Comparison of ENCODE assay signal across 8 mouse cellular contexts in the genomic region with DNA sequence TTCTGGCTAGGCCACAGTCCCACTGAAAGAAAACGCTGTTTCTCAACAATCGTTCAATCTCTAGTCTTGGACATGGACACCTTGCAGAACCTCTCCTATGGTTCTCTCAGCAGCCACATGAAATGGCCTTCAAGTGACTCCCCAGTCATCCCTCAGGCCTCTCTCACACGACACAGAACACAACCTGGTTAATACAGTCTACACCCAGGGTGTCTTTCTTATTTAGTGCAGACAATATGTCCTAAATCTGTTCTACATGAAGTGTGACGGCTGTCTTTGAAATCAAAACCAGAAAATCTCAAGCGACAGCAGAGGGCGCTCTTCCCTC.
A peak's percentile ranks its signal among the peaks of the same experiment; 100 is the strongest.
DNase-seq lines count a peak whose midpoint lies in the region; ATAC-seq and TF ChIP-seq lines count a peak whose summit lies in the region.

No protein-coding gene starts in this region.

- peaks cover 4% of the 10 kb centered on the region; the same call in 1 of the 2 replicates for H3K4me1 ChIP-seq in embryonic facial prominence, embryonic 14.5 days (ENCODE audit: control insufficient read depth, insufficient read depth, low read length)
- no peaks in the 10 kb centered on the region for H3K4me1 ChIP-seq in limb, embryonic 12.5 days (replicated peaks)

- ATAC-seq in Patski, result no peak
- 0 out of 2 replicates have a peak, but pooled peaks have one; percentile 3 for ATAC-seq in embryonic facial prominence, embryonic 14.5 days (ENCODE audit: low read depth)
- peak; percentile 42; the same call in 1 of the 2 replicates for ATAC-seq in limb, embryonic 12.5 days (ENCODE audit: insufficient number of reproducible peaks, insufficient read depth, low FRiP score, low TSS enrichment, low read depth)
- no peak for ATAC-seq in erythroid progenitor cell, adult 5-6 weeks (replicated peaks; ENCODE audit: low FRiP score, poor library complexity, severe bottlenecking)

- WGBS in embryonic facial prominence, embryonic 14.5 days, result 30% methylated on average over 6 of the region's 6 CpGs
- WGBS in limb, embryonic 12.5 days, result 35% methylated on average over 6 of the region's 6 CpGs

- H3K9me3 ChIP-seq in embryonic facial prominence, embryonic 14.5 days (ENCODE audit: control insufficient read depth, low read length), result no peaks in the 10 kb centered on the region
- H3K9me3 ChIP-seq in limb, embryonic 12.5 days, result no peaks in the 10 kb centered on the region

- in situ Hi-C loops in Patski (cut with MboI; ENCODE audit: low pct_unique_long_range_greater_than_20kb), result loop anchor here (10.0 kb wide), 2 partner anchors 444 to 574 kb away; no protein-coding TSS in a partner anchor

- no peak overlapping the region; the same call in 1 of the 2 replicates for H3K27ac ChIP-seq in embryonic facial prominence, embryonic 14.5 days (replicated peaks; ENCODE audit: low read depth, low read length)
- H3K27ac ChIP-seq in limb, embryonic 12.5 days, result no peak overlapping the region

- peak; percentile 73 for DNase-seq in left cerebral cortex, postnatal 4 days
- no peak for DNase-seq in left cerebral cortex, postnatal 25 days (ENCODE audit: low spot score in 2 of 2)
- DNase-seq in Patski (ENCODE audit: low read depth, low spot score), result no peak
- no peak for DNase-seq in embryonic facial prominence, embryonic 14.5 days (ENCODE audit: low spot score)
- DNase-seq in naive thymus-derived CD4-positive, alpha-beta T cell, adult 2 months (ENCODE audit: low read depth), result peak; percentile 84
- DNase-seq in ovary, postnatal 36 days (ENCODE audit: low spot score), result no peak

- POLR2A ChIA-PET in Patski (lab: Charles Lee), result interaction anchor here (1.4 kb wide), 1 partner anchor 573 kb away, joined by 6 read pairs; no protein-coding TSS in a partner anchor

- CTCF ChIA-PET in Patski (lab: Charles Lee), result interaction anchor here (0.9 to 1.8 kb wide), 7 partner anchors 12 to 573 kb away, joined by 3 to 18 read pairs (median 3); no protein-coding TSS in a partner anchor

- peak; percentile 81 for TF ChIP-seq CTCF in Patski (IDR thresholded peaks at IDR 0.05)

- H3K27me3 ChIP-seq in Patski, result no peaks in the 10 kb centered on the region
- no peaks in the 10 kb centered on the region; the same call in none of the 2 replicates for H3K27me3 ChIP-seq in embryonic facial prominence, embryonic 14.5 days (replicated peaks; ENCODE audit: control insufficient read depth, insufficient read depth, low read length)
- H3K27me3 ChIP-seq in limb, embryonic 12.5 days, result peaks cover 40% of the 10 kb centered on the region

- intact Hi-C loops in left cerebral cortex, postnatal 4 days (cut with DNase I), result loop anchor here (10.0 kb wide), 2 partner anchors 544 to 574 kb away; a partner anchor contains a TSS
- intact Hi-C loops in left cerebral cortex, postnatal 25 days (cut with DNase I), result loop anchor here (1.0 to 10.0 kb wide), 6 partner anchors 147 to 573 kb away; a partner anchor contains a TSS

- H3K4me3 ChIP-seq in embryonic facial prominence, embryonic 14.5 days (ENCODE audit: low read depth, low read length), result no peak overlapping the region
- no peak overlapping the region for H3K4me3 ChIP-seq in limb, embryonic 12.5 days (replicated peaks)

- no peak overlapping the region for H3K9ac ChIP-seq in embryonic facial prominence, embryonic 14.5 days (ENCODE audit: low read depth, low read length)
- H3K9ac ChIP-seq in limb, embryonic 12.5 days (replicated peaks), result no peak overlapping the region

- peak overlapping the region; percentile 50; the same call in 1 of the 2 replicates for H3K4me2 ChIP-seq in embryonic facial prominence, embryonic 14.5 days (ENCODE audit: low read depth, low read length)
- no peak overlapping the region for H3K4me2 ChIP-seq in limb, embryonic 12.5 days

- no peaks in the 10 kb centered on the region for H3K36me3 ChIP-seq in embryonic facial prominence, embryonic 14.5 days (ENCODE audit: control insufficient read depth, insufficient read depth, low read length)
- no peaks in the 10 kb centered on the region for H3K36me3 ChIP-seq in limb, embryonic 12.5 days

Comparison
In these comparisons a context has a peak if more than half of its experiments do, and no peak if none do; other contexts are left out.
1. DNase-seq: peak in left cerebral cortex, postnatal 4 days (single experiment) and naive thymus-derived CD4-positive, alpha-beta T cell, adult 2 months (single experiment); none in left cerebral cortex, postnatal 25 days (0 of 2), Patski (single experiment), embryonic facial prominence, embryonic 14.5 days (single experiment) and ovary, postnatal 36 days (single experiment).
2. ATAC-seq: peak in embryonic facial prominence, embryonic 14.5 days (single experiment) and limb, embryonic 12.5 days (single experiment); none in Patski (single experiment) and erythroid progenitor cell, adult 5-6 weeks (single experiment).